Mouse (Mus musculus) lung, adult 18-20 months (tissue): ENCODE data around the gene Pla2g1b.
A peak's percentile ranks its signal among the peaks of the same experiment; 100 is the strongest.

Experiments
- DNase-seq, 2 experiments: peaks; one replicate each; pipeline ENCODE4 v3.0.0; 2022; ENCODE audit warnings: mixed read lengths in 2 of 2

The Pla2g1b gene

GRCm38 (mm10) chr5:115447108-115447507, 19.0 kb upstream of the Pla2g1b start:
- DNase-seq = peak; percentile 49 to 64

GRCm38 (mm10) chr5:115449247-115449646, 16.8 kb upstream of the Pla2g1b start:
- no peak for DNase-seq

GRCm38 (mm10) chr5:115450410-115451317, 15.4 kb upstream of the Pla2g1b start:
- no peak for DNase-seq

- DNase-seq = no peak
Measured at GRCm38 (mm10) chr5:115454422-115455090, 11.5 kb upstream of the Pla2g1b start.

GRCm38 (mm10) chr5:115455838-115456237, 10.2 kb upstream of the Pla2g1b start:
- DNase-seq = no peak

- no peak for DNase-seq
Measured at GRCm38 (mm10) chr5:115458918-115459317, 7.1 kb upstream of the Pla2g1b start.

GRCm38 (mm10) chr5:115464408-115465115, 1.5 kb upstream of the Pla2g1b start:
- DNase-seq = no peak

- peak; percentile 77 to 85 for DNase-seq
Measured at GRCm38 (mm10) chr5:115469791-115470190, 3.7 kb downstream of the Pla2g1b start.

- peak; percentile 47 to 65 for DNase-seq
Measured at GRCm38 (mm10) chr5:115470766-115471531, 4.9 kb downstream of the Pla2g1b start.

GRCm38 (mm10) chr5:115473191-115473590, 7.1 kb downstream of the Pla2g1b start:
- DNase-seq = no peak

GRCm38 (mm10) chr5:115474174-115474828, 8.2 kb downstream of the Pla2g1b start:
- no peak for DNase-seq

- DNase-seq = peak in 1 of 2 experiments; percentile 41
Measured at GRCm38 (mm10) chr5:115475337-115476106, 9.5 kb downstream of the Pla2g1b start.

GRCm38 (mm10) chr5:115476107-115476727, 10.2 kb downstream of the Pla2g1b start:
- DNase-seq = no peak

- no peak for DNase-seq
Measured at GRCm38 (mm10) chr5:115479561-115479960, 13.5 kb downstream of the Pla2g1b start.

GRCm38 (mm10) chr5:115480101-115480500, 14.0 kb downstream of the Pla2g1b start:
- DNase-seq = peak in 1 of 2 experiments; percentile 54

- no peak for DNase-seq
Measured at GRCm38 (mm10) chr5:115482390-115483265, 16.6 kb downstream of the Pla2g1b start.

GRCm38 (mm10) chr5:115483385-115483784, 17.3 kb downstream of the Pla2g1b start:
- no peak for DNase-seq

GRCm38 (mm10) chr5:115483947-115484920, 18.2 kb downstream of the Pla2g1b start, which contains the start of gene Sirt4:
TSS of gene Sirt4 (minus strand) at chr5:115484725.
- peak; percentile 90 to 93 for DNase-seq
